Mouse (Mus musculus) common myeloid progenitor, adult 5-6 weeks (primary cell): ENCODE results near the gene Fcgr2b. TPM values are rescaled to one million over a fixed set of nuclear protein-coding genes. Genes with fewer than 3 reads are reported as not detected.

Source experiments
- ATAC-seq: replicated peaks from 2 replicates; pipeline ENCODE4 v1.8.0; 2016; ENCODE audit warnings: low read depth, mild to moderate bottlenecking, moderate TSS enrichment, inconsistent platforms; ENCODE audit not compliant: poor library complexity, severe bottlenecking
- total RNA-seq: library from RNA; stranded (forward); fragments of 200-1000, 187-1606 nt; gene quantifications from 2 replicates; pipeline ENCODE4 v1.2.3, GENCODE M21; 2017

The Fcgr2b gene
- total RNA-seq, 1 experiment from 2014 or later: 27.5 TPM

GRCm38 (mm10) chr1:170933386-170933920, 42.9 kb downstream of the Fcgr2b start:
- ATAC-seq: no peak

DNA sequence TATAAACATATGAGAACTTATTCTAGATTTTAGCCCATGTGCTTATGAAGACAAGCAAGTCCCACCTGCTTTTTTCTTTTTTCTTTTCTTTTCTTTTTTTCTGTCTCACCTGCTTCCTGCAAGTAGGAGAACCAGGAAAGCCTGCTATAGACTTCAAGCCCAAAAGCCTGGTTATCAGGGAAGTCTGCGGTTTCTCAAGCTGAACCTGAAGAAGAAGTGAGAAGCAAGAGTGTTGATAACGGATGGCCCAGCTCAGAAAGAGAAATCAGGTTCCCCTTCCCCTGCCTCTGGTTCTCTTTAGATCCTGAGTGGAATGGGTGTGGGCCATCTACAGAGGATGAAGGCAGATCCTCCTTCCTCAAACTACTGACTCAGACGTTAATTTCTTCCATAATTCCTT, 44.3 kb downstream of the Fcgr2b start:
- no peak for ATAC-seq

- ATAC-seq: no peak
These were observed 47.1 kb downstream of the Fcgr2b start for GRCm38 (mm10) chr1:170929245-170929644.

DNA sequence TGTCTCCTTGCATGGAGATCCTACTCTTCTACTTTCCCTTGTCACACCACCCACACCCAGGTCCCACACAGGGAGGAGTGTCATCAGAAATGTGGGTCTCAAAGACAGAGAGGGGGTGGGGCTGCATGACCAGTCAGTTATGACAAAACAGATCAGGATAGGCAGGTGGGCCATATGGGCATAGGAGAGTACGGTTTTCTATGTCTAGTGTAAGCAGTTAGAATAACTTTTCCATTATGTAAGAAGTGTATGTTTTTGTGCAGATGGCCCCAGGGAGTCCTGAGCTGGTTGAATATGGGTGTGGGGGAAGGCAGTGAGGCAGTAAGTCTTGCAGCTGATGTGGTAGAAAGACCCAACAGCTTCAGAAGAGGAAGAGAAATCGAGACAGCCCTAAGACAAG, 47.9 kb downstream of the Fcgr2b start:
- no peak for ATAC-seq

DNA sequence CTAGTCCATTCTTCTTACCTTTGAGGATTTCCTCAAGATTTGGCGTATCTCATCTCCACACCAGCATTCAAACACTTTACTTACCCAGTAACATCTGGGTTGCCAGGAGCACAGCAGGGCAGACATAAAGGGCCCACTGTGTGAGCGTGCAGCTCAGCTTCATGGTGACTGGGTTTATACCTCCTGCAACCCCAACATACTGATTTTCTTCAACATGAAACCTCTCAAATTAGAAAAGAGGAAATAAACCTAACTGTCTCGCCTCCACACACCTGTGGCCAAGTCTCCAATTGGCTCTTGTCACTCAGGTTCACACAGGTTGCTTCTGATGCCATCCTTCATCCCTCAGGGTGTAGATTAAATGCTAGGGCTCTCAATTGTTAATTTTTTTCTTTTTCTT, 49.0 kb downstream of the Fcgr2b start, which contains the start of gene Fcrla:
Gene Fcrla, minus strand, starts transcription at position 206 of the 400 bp plus-strand sequence.
- no peak for ATAC-seq

GRCm38 (mm10) chr1:170926941-170927340, 49.4 kb downstream of the Fcgr2b start:
- no peak for ATAC-seq

DNA sequence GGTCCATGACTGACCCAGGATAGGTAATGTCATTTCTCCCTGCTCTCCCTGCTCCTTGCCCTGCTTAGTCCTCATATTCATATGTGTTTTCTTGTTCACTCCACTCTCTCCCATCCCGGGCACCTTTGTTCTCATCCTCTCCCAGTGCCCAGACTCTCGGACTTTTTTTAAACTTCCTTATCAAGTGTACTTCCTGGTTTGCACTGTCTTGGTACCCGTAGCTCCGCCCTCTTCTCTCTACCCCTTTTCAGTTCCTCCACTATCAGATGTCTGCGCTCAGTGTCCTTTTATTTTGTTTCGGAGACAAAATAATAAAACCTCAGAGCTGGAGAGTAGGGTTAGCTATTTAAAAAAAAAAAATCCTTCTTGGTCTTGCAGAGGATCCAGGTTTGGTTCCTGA, 51.9 kb downstream of the Fcgr2b start:
- ATAC-seq: peak; percentile 98

- ATAC-seq: no peak
These were observed 57.0 kb downstream of the Fcgr2b start for GRCm38 (mm10) chr1:170919308-170919707.

GRCm38 (mm10) chr1:170915657-170916056, 60.7 kb downstream of the Fcgr2b start:
- ATAC-seq: no peak

GRCm38 (mm10) chr1:170912891-170913615, 63.3 kb downstream of the Fcgr2b start, which contains the start of gene Fcrlb:
Gene Fcrlb (minus strand): TSS chr1:170912941.
- no peak for ATAC-seq

DNA sequence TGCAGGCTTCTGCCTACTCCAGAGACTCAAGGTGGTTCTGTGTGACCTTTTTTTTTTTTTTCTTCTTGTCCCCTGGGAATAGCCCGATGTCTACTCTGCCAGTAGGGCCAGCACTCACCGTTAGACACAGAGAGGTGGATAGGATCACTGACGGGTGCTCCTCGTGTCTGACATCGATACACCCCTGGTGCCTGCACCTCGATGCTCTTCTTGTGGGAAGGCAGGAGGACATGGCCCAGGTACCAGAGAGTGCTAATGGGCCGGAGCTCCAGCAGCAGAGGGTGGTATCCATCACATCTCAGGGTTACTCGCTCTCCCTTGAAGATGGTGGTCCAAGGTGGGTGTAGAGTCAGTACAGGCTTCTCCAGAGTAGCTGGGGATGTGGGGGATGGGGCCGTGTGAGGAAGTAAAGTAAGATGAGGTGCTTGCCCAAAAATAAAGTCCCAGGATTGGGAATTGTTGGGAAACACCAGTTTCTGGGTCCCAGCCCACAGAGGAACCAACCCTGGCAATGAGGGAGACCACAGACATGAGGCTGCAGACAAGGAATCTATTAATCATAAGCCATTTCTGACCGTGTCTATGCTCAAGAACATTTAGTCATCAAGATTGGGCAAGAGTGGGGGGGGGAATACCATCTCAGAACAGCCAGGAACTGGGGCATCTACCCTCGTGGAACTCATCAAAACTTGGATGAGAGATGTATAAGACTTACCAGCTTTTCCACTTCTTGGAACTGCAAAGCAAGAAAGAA, 64.3 kb downstream of the Fcgr2b start:
- peak; percentile 31 for ATAC-seq

Other genes with a start within 250 kb of the Fcgr2b start
- 19.8 and 28.6 TPM in 2 replicates for gene Atf6, start 108.8 kb downstream of the Fcgr2b start, total RNA-seq
- gene Gm26620, start 91.5 kb downstream of the Fcgr2b start, total RNA-seq: not detected in 2 replicates
- 10.3 and 11.9 TPM in 2 replicates for gene Dusp12, start 91.0 kb downstream of the Fcgr2b start, total RNA-seq
- gene Fcrlb, start 63.6 kb downstream of the Fcgr2b start, total RNA-seq: not detected in 2 replicates
- gene Fcrla, start 49.0 kb downstream of the Fcgr2b start, total RNA-seq: 1.4 TPM in 1 of 2 replicates, not detected in the other
- gene Fcgr4, start 42.4 kb upstream of the Fcgr2b start, total RNA-seq: 1.6 TPM in 1 of 2 replicates, not detected in the other
- gene Fcgr3, start 88.4 kb upstream of the Fcgr2b start, total RNA-seq: 7.8 and 15.7 TPM in 2 replicates
- gene Cfap126, start 137.4 kb upstream of the Fcgr2b start, total RNA-seq: 2.1 and 5.3 TPM in 2 replicates
- gene Sdhc, start 174.1 kb upstream of the Fcgr2b start, total RNA-seq: 56.9 and 71.9 TPM in 2 replicates
- gene Mpz, start 174.2 kb upstream of the Fcgr2b start, total RNA-seq: not detected in 2 replicates
- 11.2 and 11.8 TPM in 2 replicates for gene Pcp4l1, start 219.7 kb upstream of the Fcgr2b start, total RNA-seq
- 0.32 TPM in 1 of 2 replicates, not detected in the other for gene Nr1i3, start 237.4 kb upstream of the Fcgr2b start, total RNA-seq
- 19.0 and 21.5 TPM in 2 replicates for gene Tomm40l, start 246.0 kb upstream of the Fcgr2b start, total RNA-seq
- 3.7 TPM in 1 of 2 replicates, not detected in the other for gene Apoa2, start 248.5 kb upstream of the Fcgr2b start, total RNA-seq